Mouse (Mus musculus): Measurements from ENCODE around the gene Mtmr4.

DNA sequence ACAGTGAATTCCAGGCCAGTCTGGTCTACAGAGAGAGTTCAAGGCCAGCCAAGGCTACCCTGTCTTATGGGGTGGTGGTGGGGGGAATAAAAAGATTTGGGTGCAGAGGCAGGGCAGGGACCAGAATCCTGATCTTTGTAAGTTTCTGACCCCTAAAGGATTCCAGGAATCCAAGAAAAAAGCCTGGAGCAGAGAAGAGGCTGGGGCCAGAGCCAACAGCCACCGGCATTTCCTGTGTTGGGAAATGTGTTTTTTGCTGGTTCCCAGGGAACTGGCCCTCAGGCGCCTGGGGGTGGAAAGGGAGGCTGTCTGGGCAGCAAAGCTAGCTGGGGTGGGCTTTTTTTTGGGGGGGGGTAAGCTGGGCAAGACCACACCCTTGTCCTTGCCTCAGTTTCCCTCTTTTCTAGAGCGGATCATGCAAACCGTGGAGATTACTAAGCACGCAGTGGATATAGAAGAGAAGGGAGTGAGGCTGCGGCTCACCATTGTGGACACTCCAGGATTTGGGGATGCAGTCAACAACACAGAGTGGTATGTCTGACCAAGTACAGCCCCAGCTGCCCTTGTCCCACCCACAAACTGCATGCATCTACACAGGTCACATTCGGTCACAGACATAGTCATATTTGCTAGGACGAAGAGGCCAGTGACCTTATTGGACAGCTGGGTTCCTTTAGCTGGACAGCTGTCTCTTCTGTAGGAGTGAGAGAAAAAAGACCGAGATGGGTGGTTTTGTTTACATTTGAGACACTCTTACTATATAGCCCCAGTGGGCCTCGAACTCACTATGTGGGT is 7.1 kb upstream of the Mtmr4 start:
- TF ChIP-seq CTCF (IDR thresholded peaks at IDR 0.05; ENCODE audit: insufficient read depth, low read length) (no peak), POLR2A (IDR thresholded peaks at IDR 0.05; ENCODE audit: borderline replicate concordance, extremely low read depth, low read depth, low read length) (no peak)

Data from lung, adult 2 months (tissue).